Mouse (Mus musculus) forebrain, embryonic 11.5 days (tissue): Measurements from ENCODE around the gene Magi1. TPM values are rescaled to one million over a fixed set of nuclear protein-coding genes. Genes with fewer than 3 reads are reported as not detected.
"Not testable (repeated sequence)": the region's sequence is repeated elsewhere in the genome, so short reads cannot be mapped to it uniquely, and the experiment has no call there.

Experiments used
- ATAC-seq: fragments of 200-750 bp; cut with Nextera tagmentation; replicated peaks from 2 replicates; pipeline ENCODE4 v1.8.0; 2017; ENCODE audit warnings: moderate TSS enrichment; ENCODE audit not compliant: low FRiP score
- DNase-seq: peaks from one replicate; pipeline ENCODE4 v3.0.0-alpha.2; 2017; ENCODE audit warnings: low spot score
- H3K27ac ChIP-seq: fragments of 300-500 bp; sonication (generic); 2 replicates; pipeline ENCODE4 v1.5.1; 2014; ENCODE audit warnings: low read depth, low read length
- H3K27me3 ChIP-seq: fragments of 300-500 bp; sonication (generic); 2 replicates; pipeline ENCODE4 v1.6.1; 2014; ENCODE audit warnings: mild to moderate bottlenecking, low read length, mixed read lengths; ENCODE audit not compliant: control insufficient read depth, insufficient read depth
- H3K36me3 ChIP-seq: fragments of 300-500 bp; sonication (generic); 2 replicates; pipeline ENCODE4 v1.6.1; 2014; ENCODE audit warnings: mild to moderate bottlenecking, low read length, moderate library complexity, mixed read lengths; ENCODE audit not compliant: control insufficient read depth, insufficient read depth
- H3K4me1 ChIP-seq: fragments of 300-500 bp; sonication (generic); replicated peaks from 2 replicates; pipeline ENCODE4 v1.6.1; 2014; ENCODE audit warnings: low read length, mixed read lengths; ENCODE audit not compliant: control insufficient read depth, insufficient read depth
- H3K4me2 ChIP-seq: fragments of 300-500 bp; sonication (generic); 2 replicates; pipeline ENCODE4 v1.6.1; 2014; ENCODE audit warnings: low read depth, mild to moderate bottlenecking, low read length, moderate library complexity, mixed read lengths; ENCODE audit not compliant: severe bottlenecking
- H3K4me3 ChIP-seq: fragments of 300-500 bp; sonication (generic); 2 replicates; pipeline ENCODE4 v1.5.1; 2014; ENCODE audit warnings: low read depth, low read length
- H3K9ac ChIP-seq: fragments of 300-500 bp; sonication (generic); 2 replicates; pipeline ENCODE4 v1.6.1; 2014; ENCODE audit warnings: low read length
- H3K9me3 ChIP-seq: fragments of 300-500 bp; sonication (generic); 2 replicates; pipeline ENCODE4 v1.6.1; 2016; ENCODE audit warnings: low read length, mixed read lengths; ENCODE audit not compliant: control insufficient read depth
- WGBS: fragments of 180-500 bp; shearing (Covaris S2); extraction: QIAGEN DNeasy Blood & Tissue Kit; methylation state at CpG from one replicate; pipeline ENCODE4 v1.1.7; 2014; 5-methylcytosine and 5-hydroxymethylcytosine counted together
- polyA plus RNA-seq: library from polyadenylated mRNA; unstranded; fragments of >200 nt; fragmentation: Nextera tagmentation; extraction: Ambion mirVana; gene quantifications from 2 replicates; pipeline ENCODE4 v1.2.1, GENCODE M21; 2014

Gene Magi1
- polyA plus RNA-seq, 1 experiment from 2014 or later: 44.3 TPM

DNA sequence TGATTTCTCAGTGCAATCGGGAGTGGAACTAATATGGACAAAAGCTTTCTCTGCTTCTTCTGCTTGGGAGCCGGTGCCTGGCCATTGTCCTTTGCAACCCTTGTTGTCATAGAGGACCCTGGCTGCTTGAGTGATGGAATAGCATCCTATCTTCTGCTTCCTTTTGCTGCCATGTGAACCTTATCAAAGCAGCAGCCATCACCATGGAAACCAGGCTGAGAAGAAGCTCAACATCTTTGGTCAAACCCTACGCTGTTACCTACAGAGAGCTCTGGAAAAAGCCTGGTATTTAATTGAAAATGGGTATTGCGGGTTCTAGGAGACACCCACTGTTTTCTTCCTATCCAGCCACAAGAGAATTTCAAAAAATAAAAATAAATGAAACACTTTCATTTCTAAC, 263.2 kb downstream of the Magi1 start:
- ATAC-seq: no peak
- H3K4me2 ChIP-seq: no peak overlapping the region
- H3K36me3 ChIP-seq: no peaks in the 10 kb centered on the region
- no peak for DNase-seq
- peaks cover 5% of the 10 kb centered on the region; the same call in 1 of the 2 replicates for H3K4me1 ChIP-seq
- H3K27ac ChIP-seq: no peak overlapping the region
- H3K27me3 ChIP-seq: no peaks in the 10 kb centered on the region
- H3K9me3 ChIP-seq: no peaks in the 10 kb centered on the region
- H3K4me3 ChIP-seq: no peak overlapping the region
- WGBS: 78% methylated on average over 4 of the region's 4 CpGs
- H3K9ac ChIP-seq: no peak overlapping the region

DNA sequence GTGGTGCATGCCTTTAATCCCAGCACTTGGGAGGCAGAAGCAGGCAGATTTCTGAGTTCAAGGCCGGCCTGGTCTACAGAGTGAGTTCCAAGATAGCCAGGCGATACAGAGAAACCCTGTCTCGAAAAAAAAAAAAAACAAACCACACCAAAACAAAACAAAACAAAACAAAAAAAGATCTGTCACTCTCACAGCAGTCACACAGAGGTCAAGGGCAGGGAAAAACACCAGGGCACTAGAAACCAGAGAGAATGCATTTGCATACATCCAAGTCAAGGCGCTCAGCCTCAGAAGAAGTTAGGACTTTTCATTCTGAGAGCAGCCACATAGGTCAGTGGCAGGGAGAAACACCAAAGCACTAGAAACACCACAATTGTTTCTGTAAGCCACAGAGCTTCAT, 263.8 kb downstream of the Magi1 start:
- DNase-seq (no peak), ATAC-seq (no peak)
- no peak overlapping the region for H3K4me2 ChIP-seq
- H3K4me3 ChIP-seq: no peak overlapping the region
- no peak overlapping the region for H3K27ac ChIP-seq
- H3K4me1 ChIP-seq: no peaks in the 10 kb centered on the region
- H3K9me3 ChIP-seq: no peaks in the 10 kb centered on the region
- H3K9ac ChIP-seq: no peak overlapping the region
- WGBS: 96% methylated on average over 4 of the region's 4 CpGs
- no peaks in the 10 kb centered on the region for H3K27me3 ChIP-seq
- H3K36me3 ChIP-seq: no peaks in the 10 kb centered on the region

DNA sequence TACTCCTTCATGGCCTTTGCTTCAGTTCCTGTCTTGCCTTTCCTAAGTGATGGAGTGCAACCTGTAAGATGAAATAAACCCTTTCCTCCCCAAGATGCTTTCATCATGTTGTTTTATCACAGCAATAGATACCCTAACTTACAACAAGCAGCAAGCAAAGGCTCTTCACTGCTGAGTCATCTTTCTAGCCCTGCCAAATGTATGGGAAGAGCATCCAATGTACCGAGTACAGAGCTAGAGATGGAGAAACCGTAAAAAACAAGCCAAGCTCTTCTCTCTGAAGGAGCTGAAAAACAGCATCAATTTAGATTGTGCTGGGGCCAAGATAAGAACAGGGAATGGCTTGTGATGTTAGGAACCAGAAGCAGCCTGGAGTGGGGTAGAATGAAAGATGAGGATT, 270.0 kb downstream of the Magi1 start:
- H3K9me3 ChIP-seq: no peaks in the 10 kb centered on the region
- no peak overlapping the region for H3K9ac ChIP-seq
- WGBS: 91% methylated on average over 2 of the region's 2 CpGs
- H3K4me2 ChIP-seq: no peak overlapping the region
- ATAC-seq (no peak), DNase-seq (no peak)
- H3K4me1 ChIP-seq: no peaks in the 10 kb centered on the region; the same call in 1 of the 2 replicates
- H3K36me3 ChIP-seq: no peaks in the 10 kb centered on the region
- no peaks in the 10 kb centered on the region for H3K27me3 ChIP-seq
- H3K27ac ChIP-seq: no peak overlapping the region
- H3K4me3 ChIP-seq: no peak overlapping the region

GRCm38 (mm10) chr6:94011947-94012346, 271.8 kb downstream of the Magi1 start:
- no peaks in the 10 kb centered on the region for H3K36me3 ChIP-seq
- WGBS: 27% methylated on average over 5 of the region's 5 CpGs
- no peak overlapping the region for H3K4me2 ChIP-seq
- H3K27me3 ChIP-seq: no peaks in the 10 kb centered on the region
- no peak for ATAC-seq
- H3K4me3 ChIP-seq: no peak overlapping the region
- no peak overlapping the region for H3K27ac ChIP-seq
- DNase-seq: no peak
- H3K4me1 ChIP-seq: no peaks in the 10 kb centered on the region; the same call in 1 of the 2 replicates
- H3K9me3 ChIP-seq: no peaks in the 10 kb centered on the region
- H3K9ac ChIP-seq: no peak overlapping the region

DNA sequence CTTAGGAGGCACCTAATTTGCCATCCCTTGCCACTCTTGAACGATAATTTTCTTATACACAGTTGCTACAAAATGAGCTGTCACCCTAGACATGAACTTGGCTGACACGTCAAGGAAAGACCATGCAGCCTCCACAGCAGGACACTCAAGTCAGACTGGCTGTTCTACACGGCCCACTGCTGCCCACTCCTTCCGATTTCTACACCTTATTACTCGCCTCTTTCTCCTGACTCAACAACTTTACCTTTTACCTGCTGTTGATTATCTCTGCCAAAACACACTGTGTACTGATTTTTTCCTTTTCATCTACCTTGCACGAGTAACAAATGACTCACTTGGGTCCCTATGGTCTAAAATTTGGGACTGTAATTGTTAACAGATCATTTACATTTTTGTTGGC, 272.2 kb downstream of the Magi1 start:
- H3K27me3 ChIP-seq: no peaks in the 10 kb centered on the region
- H3K36me3 ChIP-seq: no peaks in the 10 kb centered on the region
- DNase-seq (no peak), ATAC-seq (no peak)
- H3K4me3 ChIP-seq: no peak overlapping the region
- no peaks in the 10 kb centered on the region for H3K9me3 ChIP-seq
- no peak overlapping the region for H3K27ac ChIP-seq
- H3K4me2 ChIP-seq: no peak overlapping the region
- H3K4me1 ChIP-seq: no peaks in the 10 kb centered on the region; the same call in 1 of the 2 replicates
- no peak overlapping the region for H3K9ac ChIP-seq
- 67% methylated on average over 6 of the region's 6 CpGs for WGBS

DNA sequence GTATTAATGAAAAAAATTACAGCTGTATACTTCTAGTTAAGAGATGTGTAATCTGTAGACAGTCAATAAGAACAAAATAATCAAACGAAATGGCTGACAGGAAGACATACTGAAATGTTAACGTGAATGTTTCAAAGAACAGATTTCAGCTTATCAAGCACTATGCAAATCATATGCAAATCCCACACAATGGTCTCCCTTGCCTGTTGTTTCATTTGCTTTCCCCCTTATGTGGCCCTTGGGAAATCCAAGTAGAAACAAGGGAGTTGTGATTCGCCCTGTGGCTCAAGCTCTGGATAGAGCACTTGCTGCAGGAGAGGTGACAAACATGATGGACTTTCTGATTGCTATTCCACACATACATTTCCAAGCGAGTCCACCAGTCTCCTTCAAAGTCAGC, 275.1 kb downstream of the Magi1 start:
- Histone ChIP-seq H3K9ac (no peak overlapping the region), H3K4me1 (no peaks in the 10 kb centered on the region; the same call in 1 of the 2 replicates), H3K27me3 (no peaks in the 10 kb centered on the region), H3K9me3 (no peaks in the 10 kb centered on the region), H3K4me2 (no peak overlapping the region), H3K4me3 (no peak overlapping the region), H3K27ac (no peak overlapping the region), H3K36me3 (no peaks in the 10 kb centered on the region)
- ATAC-seq (no peak), DNase-seq (no peak)
- WGBS: 61% methylated on average over 4 of the region's 4 CpGs

- not testable (repeated sequence) for H3K4me1 ChIP-seq, H3K9ac ChIP-seq, H3K27me3 ChIP-seq, H3K4me2 ChIP-seq, H3K27ac ChIP-seq, ATAC-seq, H3K36me3 ChIP-seq, H3K9me3 ChIP-seq, DNase-seq, H3K4me3 ChIP-seq
- 73% methylated on average over 2 of the region's 2 CpGs for WGBS
Observed at GRCm38 (mm10) chr6:94003586-94003985, 280.1 kb downstream of the Magi1 start.

DNA sequence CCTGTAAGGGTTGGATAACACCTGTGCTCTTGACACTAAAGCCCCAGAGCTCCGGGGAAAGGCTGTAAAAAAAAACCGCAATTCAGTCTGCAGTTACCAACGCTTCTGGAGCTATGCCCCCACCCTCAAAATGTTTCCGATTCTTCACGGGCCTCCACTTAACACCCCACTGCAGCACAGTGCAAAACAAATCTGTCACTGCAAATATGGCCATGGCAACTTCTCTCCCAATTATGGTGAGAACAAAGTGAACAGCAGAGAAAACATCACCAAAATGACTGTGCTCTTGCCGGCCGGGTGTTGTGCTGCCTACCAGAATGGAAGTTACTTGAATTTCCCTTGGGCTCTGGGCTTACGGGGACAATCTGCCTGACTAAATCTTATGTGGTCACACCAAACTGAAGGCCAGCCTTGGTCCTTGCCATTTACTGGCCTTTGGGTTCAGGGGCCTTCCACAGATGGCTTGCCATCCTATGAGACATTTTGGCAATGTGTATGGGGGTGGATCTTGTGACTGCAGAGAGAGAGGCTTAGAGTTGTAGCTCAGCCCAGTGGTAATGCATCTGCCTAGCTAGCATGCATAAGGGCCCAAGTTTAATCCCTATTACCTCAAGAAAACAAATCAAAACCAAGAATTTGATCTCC, 286.8 kb downstream of the Magi1 start:
- no peaks in the 10 kb centered on the region; the same call in 1 of the 2 replicates for H3K4me1 ChIP-seq
- no peak overlapping the region for H3K4me3 ChIP-seq
- no peaks in the 10 kb centered on the region for H3K9me3 ChIP-seq
- H3K27me3 ChIP-seq: no peaks in the 10 kb centered on the region
- no peaks in the 10 kb centered on the region for H3K36me3 ChIP-seq
- DNase-seq (no peak), ATAC-seq (no peak)
- 91% methylated on average over 8 of the region's 8 CpGs for WGBS
- no peak overlapping the region for H3K27ac ChIP-seq
- H3K9ac ChIP-seq: no peak overlapping the region
- H3K4me2 ChIP-seq: no peak overlapping the region

DNA sequence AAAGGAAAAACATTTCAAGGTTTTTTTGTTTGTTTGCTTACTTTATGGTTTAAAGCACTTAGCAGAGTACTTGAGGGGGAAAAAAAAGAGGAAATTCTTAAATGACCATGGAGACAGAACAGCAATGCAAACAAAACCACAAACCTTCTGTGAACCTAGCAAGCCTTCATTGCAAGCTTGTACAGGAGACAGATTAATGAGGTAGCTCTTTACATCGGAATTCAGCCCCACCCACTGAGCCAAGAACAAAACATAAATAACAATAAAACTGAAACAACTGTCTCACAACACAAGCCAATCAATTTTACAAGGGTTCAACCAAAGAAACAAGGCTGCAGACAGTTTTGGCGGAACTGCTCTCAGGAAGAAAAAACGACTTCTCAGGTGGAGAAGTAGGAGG, 296.2 kb downstream of the Magi1 start:
- WGBS: 33% methylated on average over 3 of the region's 3 CpGs
- ATAC-seq: no peak
- Histone ChIP-seq H3K9me3 (no peaks in the 10 kb centered on the region), H3K4me3 (no peak overlapping the region), H3K36me3 (no peaks in the 10 kb centered on the region), H3K4me1 (peaks cover 6% of the 10 kb centered on the region; the same call in 1 of the 2 replicates), H3K4me2 (no peak overlapping the region), H3K9ac (no peak overlapping the region), H3K27ac (no peak overlapping the region), H3K27me3 (no peaks in the 10 kb centered on the region)
- no peak for DNase-seq
